Mouse (Mus musculus): ENCODE results near the gene Fam71e1. TPM values are rescaled to one million over a fixed set of nuclear protein-coding genes. Genes with fewer than 3 reads are reported as not detected.

Fam71e1 gene
- 1 to 10 TPM; 3.1 to 3.2 TPM for total RNA-seq (2021)

GRCm38 (mm10) chr7:44495992-44496770 lies at the start of gene Fam71e1, which contains the start of gene Emc10:
TSS of gene Fam71e1 (plus strand) at chr7:44496581.
TSS of gene Emc10 (minus strand) at chr7:44496529.
- intact Hi-C loops (cut with DNase I): loop anchor here (2.0 kb wide), 1 partner anchor 29 kb away; the partner anchor contains the start of gene Josd2

GRCm38 (mm10) chr7:44453256-44453655 lies 43.1 kb upstream of the Fam71e1 start:
- intact Hi-C loops (cut with DNase I): no loop called here
- no peak for DNase-seq

More at GRCm38 (mm10) chr7:44495992-44496770, at the start of gene Fam71e1, which contains the start of gene Emc10:
- DNase-seq: peak; percentile 96 to 98

- intact Hi-C loops (cut with DNase I): no loop called here
- DNase-seq: no peak
Measured at GRCm38 (mm10) chr7:44456302-44456701, 40.1 kb upstream of the Fam71e1 start.

GRCm38 (mm10) chr7:44460067-44460466 lies 36.3 kb upstream of the Fam71e1 start:
- no peak for DNase-seq
- intact Hi-C loops (cut with DNase I): loop anchor here (10.0 kb wide), 1 partner anchor 1145 kb away; the partner anchor contains the start of gene Zfp715

- intact Hi-C loops (cut with DNase I): loop anchor here (10.0 kb wide), 1 partner anchor 1146 kb away; the partner anchor contains the start of gene Zfp715
- DNase-seq: no peak
Measured at GRCm38 (mm10) chr7:44460767-44461502, 35.4 kb upstream of the Fam71e1 start.

GRCm38 (mm10) chr7:44461503-44462217 lies 34.7 kb upstream of the Fam71e1 start:
- intact Hi-C loops (cut with DNase I): loop anchor here (10.0 kb wide), 1 partner anchor 1147 kb away; the partner anchor contains the start of gene Zfp715
- DNase-seq: no peak

GRCm38 (mm10) chr7:44462218-44463055 lies 33.9 kb upstream of the Fam71e1 start:
- DNase-seq: no peak
- intact Hi-C loops (cut with DNase I): loop anchor here (10.0 kb wide), 1 partner anchor 1148 kb away; the partner anchor contains the start of gene Zfp715

GRCm38 (mm10) chr7:44463056-44463425 lies 33.3 kb upstream of the Fam71e1 start:
- intact Hi-C loops (cut with DNase I): loop anchor here (10.0 kb wide), 1 partner anchor 1148 kb away; the partner anchor contains the start of gene Zfp715
- no peak for DNase-seq

GRCm38 (mm10) chr7:44463556-44464225 lies 32.7 kb upstream of the Fam71e1 start:
- intact Hi-C loops (cut with DNase I): loop anchor here (10.0 kb wide), 1 partner anchor 1149 kb away; the partner anchor contains the start of gene Zfp715
- DNase-seq: no peak

- DNase-seq: no peak
- intact Hi-C loops (cut with DNase I): loop anchor here (10.0 kb wide), 1 partner anchor 1150 kb away; the partner anchor contains the start of gene Zfp715
Measured at GRCm38 (mm10) chr7:44464511-44464910, 31.9 kb upstream of the Fam71e1 start.

- no peak for DNase-seq
- intact Hi-C loops (cut with DNase I): loop anchor here (5.0 to 10.0 kb wide), 3 partner anchors 93 to 1150 kb away; partner anchors contain the start of gene Zfp715
Measured at GRCm38 (mm10) chr7:44465111-44465510, 31.3 kb upstream of the Fam71e1 start, which contains the start of gene Aspdh. TSS of gene Aspdh (plus strand) at chr7:44465391.

GRCm38 (mm10) chr7:44466006-44466887 lies 30.1 kb upstream of the Fam71e1 start:
- DNase-seq: no peak
- intact Hi-C loops (cut with DNase I): loop anchor here (2.0 to 10.0 kb wide), 4 partner anchors 29 to 1151 kb away; partner anchors contain the start of gene Zfp715

GRCm38 (mm10) chr7:44466888-44467311 lies 29.5 kb upstream of the Fam71e1 start:
- no peak for DNase-seq
- intact Hi-C loops (cut with DNase I): loop anchor here (2.0 to 10.0 kb wide), 4 partner anchors 28 to 1152 kb away; partner anchors contain the start of gene Zfp715

- intact Hi-C loops (cut with DNase I): loop anchor here (2.0 to 10.0 kb wide), 4 partner anchors 27 to 1153 kb away; partner anchors contain the start of gene Zfp715
- DNase-seq: peak; percentile 88 to 92
Measured at GRCm38 (mm10) chr7:44467811-44468411, 28.5 kb upstream of the Fam71e1 start, which contains the start of gene Josd2. TSS of gene Josd2 (plus strand) at chr7:44467980.

- intact Hi-C loops (cut with DNase I): loop anchor here (5.0 to 10.0 kb wide), 3 partner anchors 96 to 1154 kb away; partner anchors contain the start of gene Zfp715
- no peak for DNase-seq
Measured at GRCm38 (mm10) chr7:44468644-44469285, 27.6 kb upstream of the Fam71e1 start.

Measured in heart, postnatal 36 days (tissue).